Mouse (Mus musculus) embryonic facial prominence, embryonic 12.5 days (tissue): ENCODE results near the gene Edn3. TPM values are rescaled to one million over a fixed set of nuclear protein-coding genes. Genes with fewer than 3 reads are reported as not detected.

Experiments used
- ATAC-seq: fragments of 200-750 bp; cut with Nextera tagmentation; 2 replicates; pipeline ENCODE4 v1.8.0; 2017; ENCODE audit not compliant: insufficient number of reproducible peaks, insufficient read depth, low FRiP score, low TSS enrichment
- H3K27ac ChIP-seq: fragments of 300-500 bp; sonication (generic); 2 replicates; pipeline ENCODE4 v1.5.1; 2016; ENCODE audit warnings: mild to moderate bottlenecking
- H3K27me3 ChIP-seq: fragments of 300-500 bp; sonication (generic); 2 replicates; pipeline ENCODE4 v1.6.1; 2016; ENCODE audit warnings: mild to moderate bottlenecking, moderate library complexity
- H3K36me3 ChIP-seq: fragments of 300-500 bp; sonication (generic); 2 replicates; pipeline ENCODE4 v1.6.1; 2016; ENCODE audit warnings: mild to moderate bottlenecking
- H3K4me1 ChIP-seq: fragments of 300-500 bp; sonication (generic); 2 replicates; pipeline ENCODE4 v1.6.1; 2016
- H3K4me2 ChIP-seq: fragments of 300-500 bp; sonication (generic); replicated peaks from 2 replicates; pipeline ENCODE4 v1.6.1; 2016; ENCODE audit warnings: mild to moderate bottlenecking, moderate library complexity
- H3K4me3 ChIP-seq: fragments of 300-500 bp; sonication (generic); 2 replicates; pipeline ENCODE4 v1.5.1; 2016; ENCODE audit warnings: mild to moderate bottlenecking
- H3K9ac ChIP-seq: fragments of 300-500 bp; sonication (generic); 2 replicates; pipeline ENCODE4 v1.6.1; 2016; ENCODE audit warnings: mild to moderate bottlenecking, moderate library complexity
- H3K9me3 ChIP-seq: fragments of 300-500 bp; sonication (generic); 2 replicates; pipeline ENCODE4 v1.6.1; 2016; ENCODE audit warnings: mild to moderate bottlenecking, moderate library complexity
- WGBS: fragments of 180-500 bp; shearing (Covaris S2); methylation state at CpG from one replicate; pipeline ENCODE4 v1.1.7; 2016; 5-methylcytosine and 5-hydroxymethylcytosine counted together
- polyA plus RNA-seq: library from polyadenylated mRNA; unstranded; fragments of >200 nt; fragmentation: Nextera tagmentation; extraction: Ambion mirVana; gene quantifications from 2 replicates; pipeline ENCODE4 v1.2.1, GENCODE M21; 2016

Gene Edn3
- polyA plus RNA-seq, result 22.1 and 22.2 TPM in 2 replicates

GRCm38 (mm10) chr2:174760479-174761121 is at the start of gene Edn3:
TSS of gene Edn3 (plus strand) at chr2:174760619.
- Histone ChIP-seq H3K4me2 (peak within 1 kb of the TSS; percentile 84), H3K27ac (peak within 1 kb of the TSS; percentile 74), H3K36me3 (0 out of 2 replicates have a peak, but pooled peaks cover 3% of the 10 kb centered on the region), H3K9ac (peak within 1 kb of the TSS; percentile 69), H3K4me1 (peaks cover 15% of the 10 kb centered on the region), H3K9me3 (no peaks in the 10 kb centered on the region), H3K4me3 (peak within 1 kb of the TSS; percentile 53), H3K27me3 (no peaks in the 10 kb centered on the region)
- peak; percentile 77 for ATAC-seq
- WGBS, result 1% methylated on average over 48 of the region's 48 CpGs

- 95% methylated on average over 1 of the region's 1 CpGs for WGBS
- Histone ChIP-seq H3K9me3 (no peaks in the 10 kb centered on the region), H3K36me3 (no peaks in the 10 kb centered on the region), H3K9ac (no peak overlapping the region), H3K4me1 (no peaks in the 10 kb centered on the region), H3K4me2 (no peak overlapping the region), H3K27me3 (no peaks in the 10 kb centered on the region), H3K4me3 (no peak overlapping the region), H3K27ac (no peak overlapping the region)
- no peak for ATAC-seq
Measured at GRCm38 (mm10) chr2:174712043-174712442, 48.4 kb upstream of the Edn3 start.

- Histone ChIP-seq H3K4me1 (no peaks in the 10 kb centered on the region), H3K9ac (no peak overlapping the region; the same call in 1 of the 2 replicates), H3K36me3 (no peaks in the 10 kb centered on the region), H3K4me2 (no peak overlapping the region), H3K9me3 (no peaks in the 10 kb centered on the region), H3K27me3 (no peaks in the 10 kb centered on the region), H3K27ac (no peak overlapping the region), H3K4me3 (no peak overlapping the region)
- ATAC-seq, result 0 out of 2 replicates have a peak, but pooled peaks have one; percentile 15
Measured at GRCm38 (mm10) chr2:174715938-174716337, 44.5 kb upstream of the Edn3 start.

- Histone ChIP-seq H3K9ac (no peak overlapping the region), H3K27me3 (no peaks in the 10 kb centered on the region), H3K4me2 (no peak overlapping the region), H3K36me3 (no peaks in the 10 kb centered on the region), H3K4me1 (no peaks in the 10 kb centered on the region), H3K9me3 (no peaks in the 10 kb centered on the region), H3K27ac (no peak overlapping the region), H3K4me3 (no peak overlapping the region)
- 91% methylated on average over 4 of the region's 4 CpGs for WGBS
- no peak for ATAC-seq
Measured at GRCm38 (mm10) chr2:174717857-174718256, 42.6 kb upstream of the Edn3 start.

- H3K27ac ChIP-seq, result no peak overlapping the region
- H3K9me3 ChIP-seq, result no peaks in the 10 kb centered on the region
- no peaks in the 10 kb centered on the region for H3K4me1 ChIP-seq
- no peak overlapping the region for H3K4me2 ChIP-seq
- H3K27me3 ChIP-seq, result no peaks in the 10 kb centered on the region
- ATAC-seq, result no peak
- no peak overlapping the region for H3K4me3 ChIP-seq
- H3K9ac ChIP-seq, result no peak overlapping the region
- 61% methylated on average over 10 of the region's 10 CpGs for WGBS
- no peaks in the 10 kb centered on the region for H3K36me3 ChIP-seq
Measured at GRCm38 (mm10) chr2:174727114-174727823, 33.1 kb upstream of the Edn3 start.

GRCm38 (mm10) chr2:174731939-174732338 is 28.5 kb upstream of the Edn3 start:
- H3K27me3 ChIP-seq, result no peaks in the 10 kb centered on the region
- no peak overlapping the region for H3K27ac ChIP-seq
- no peaks in the 10 kb centered on the region for H3K9me3 ChIP-seq
- no peak overlapping the region for H3K4me3 ChIP-seq
- no peak overlapping the region for H3K4me2 ChIP-seq
- no peaks in the 10 kb centered on the region for H3K36me3 ChIP-seq
- no peak overlapping the region for H3K9ac ChIP-seq
- 79% methylated on average over 5 of the region's 5 CpGs for WGBS
- no peak for ATAC-seq
- no peaks in the 10 kb centered on the region for H3K4me1 ChIP-seq

- H3K9me3 ChIP-seq, result no peaks in the 10 kb centered on the region
- H3K4me3 ChIP-seq, result no peak overlapping the region
- H3K27ac ChIP-seq, result no peak overlapping the region
- H3K9ac ChIP-seq, result no peak overlapping the region
- no peak for ATAC-seq
- WGBS, result 96% methylated on average over 1 of the region's 1 CpGs
- H3K36me3 ChIP-seq, result no peaks in the 10 kb centered on the region
- no peaks in the 10 kb centered on the region for H3K4me1 ChIP-seq
- H3K27me3 ChIP-seq, result no peaks in the 10 kb centered on the region
- H3K4me2 ChIP-seq, result no peak overlapping the region
Measured at GRCm38 (mm10) chr2:174735270-174735669, 25.1 kb upstream of the Edn3 start.

GRCm38 (mm10) chr2:174747182-174747581 is 13.2 kb upstream of the Edn3 start:
- WGBS, result 94% methylated on average over 1 of the region's 1 CpGs
- no peak overlapping the region for H3K27ac ChIP-seq
- no peak for ATAC-seq
- peaks cover 13% of the 10 kb centered on the region for H3K4me1 ChIP-seq
- H3K4me3 ChIP-seq, result no peak overlapping the region
- H3K27me3 ChIP-seq, result no peaks in the 10 kb centered on the region
- H3K36me3 ChIP-seq, result no peaks in the 10 kb centered on the region
- no peaks in the 10 kb centered on the region for H3K9me3 ChIP-seq
- H3K4me2 ChIP-seq, result no peak overlapping the region
- no peak overlapping the region for H3K9ac ChIP-seq

GRCm38 (mm10) chr2:174748381-174748780 is 12.0 kb upstream of the Edn3 start:
- Histone ChIP-seq H3K4me1 (peaks cover 15% of the 10 kb centered on the region), H3K4me2 (no peak overlapping the region; the same call in 1 of the 2 replicates), H3K27ac (no peak overlapping the region), H3K36me3 (no peaks in the 10 kb centered on the region), H3K9ac (no peak overlapping the region), H3K27me3 (no peaks in the 10 kb centered on the region), H3K9me3 (no peaks in the 10 kb centered on the region), H3K4me3 (no peak overlapping the region)
- 75% methylated on average over 8 of the region's 8 CpGs for WGBS
- ATAC-seq, result no peak

- 93% methylated on average over 1 of the region's 1 CpGs for WGBS
Measured at GRCm38 (mm10) chr2:174753197-174753596, 7.2 kb upstream of the Edn3 start.

GRCm38 (mm10) chr2:174754231-174754630 is 6.2 kb upstream of the Edn3 start:
- H3K27me3 ChIP-seq, result no peaks in the 10 kb centered on the region
- no peak overlapping the region for H3K4me2 ChIP-seq
- H3K4me1 ChIP-seq, result peaks cover 16% of the 10 kb centered on the region; the same call in 1 of the 2 replicates
- no peaks in the 10 kb centered on the region for H3K9me3 ChIP-seq
- ATAC-seq, result no peak
- H3K27ac ChIP-seq, result no peak overlapping the region
- no peaks in the 10 kb centered on the region for H3K36me3 ChIP-seq
- 13% methylated on average over 1 of the region's 1 CpGs for WGBS
- H3K4me3 ChIP-seq, result no peak overlapping the region
- no peak overlapping the region for H3K9ac ChIP-seq

More at GRCm38 (mm10) chr2:174753197-174753596, 7.2 kb upstream of the Edn3 start:
- no peak overlapping the region for H3K9ac ChIP-seq
- no peaks in the 10 kb centered on the region for H3K27me3 ChIP-seq
- H3K4me2 ChIP-seq, result no peak overlapping the region
- H3K36me3 ChIP-seq, result no peaks in the 10 kb centered on the region
- H3K27ac ChIP-seq, result no peak overlapping the region
- ATAC-seq, result no peak
- no peaks in the 10 kb centered on the region for H3K9me3 ChIP-seq
- no peak overlapping the region for H3K4me3 ChIP-seq
- peaks cover 25% of the 10 kb centered on the region for H3K4me1 ChIP-seq

- H3K27ac ChIP-seq, result no peak overlapping the region
- no peak overlapping the region for H3K4me3 ChIP-seq
- no peaks in the 10 kb centered on the region for H3K9me3 ChIP-seq
- H3K4me2 ChIP-seq, result no peak overlapping the region
- WGBS, result 79% methylated on average over 4 of the region's 4 CpGs
- no peaks in the 10 kb centered on the region for H3K36me3 ChIP-seq
- ATAC-seq, result no peak
- no peaks in the 10 kb centered on the region for H3K27me3 ChIP-seq
- no peak overlapping the region for H3K9ac ChIP-seq
- H3K4me1 ChIP-seq, result peaks cover 18% of the 10 kb centered on the region
Measured at GRCm38 (mm10) chr2:174759189-174759588, 1.2 kb upstream of the Edn3 start.
